Mouse (Mus musculus): ENCODE measurements at regions not wholly inside any gene's neighbourhood (a gene's known extent, or its start where the extent isn't known, plus 50 kb on each side); places are given as distances from the start of the nearest gene placed in this dataset.

DNA sequence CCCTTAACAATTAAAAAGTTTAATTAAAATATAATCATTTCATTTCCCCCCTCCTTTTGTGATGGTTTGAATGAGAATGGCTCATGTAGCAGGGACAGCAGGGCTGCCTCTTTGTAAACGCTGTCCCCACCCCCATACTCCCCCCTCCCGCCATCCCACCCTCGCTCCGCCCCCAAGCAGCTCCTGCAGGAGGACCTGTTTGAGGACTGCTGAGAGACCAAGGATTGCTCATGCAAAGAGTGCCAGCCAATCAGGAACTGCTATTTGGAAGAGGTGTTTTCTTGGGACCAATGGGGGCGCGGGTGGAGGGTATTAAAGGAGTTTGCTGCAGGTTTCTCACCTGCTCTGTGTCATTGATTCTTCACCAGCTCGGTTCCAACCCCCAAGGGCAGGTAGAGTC lies 154.6 kb downstream of the Dusp6 start:
- peak in 1 of 2 experiments; percentile 9 for DNase-seq

DNA sequence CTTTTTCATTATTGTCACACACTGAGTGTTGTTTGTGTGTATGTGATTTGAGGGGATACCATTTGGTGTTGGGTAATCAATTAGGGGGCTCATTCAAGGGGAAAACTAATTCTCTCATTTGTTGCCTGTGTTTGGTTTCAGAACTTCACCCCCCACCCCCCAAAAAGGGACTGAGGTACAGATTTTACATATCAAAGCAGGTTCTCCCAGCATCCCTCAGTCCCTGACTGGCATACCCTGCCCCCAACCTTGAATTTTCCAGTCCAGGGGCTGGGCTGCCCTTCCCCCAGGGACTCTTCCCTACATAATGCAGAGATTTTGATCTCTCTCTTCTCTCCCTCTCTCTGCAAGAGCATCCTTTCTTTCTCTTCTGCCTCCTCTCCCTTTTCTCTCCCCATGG lies 155.5 kb downstream of the Dusp6 start:
- DNase-seq: no peak

DNA sequence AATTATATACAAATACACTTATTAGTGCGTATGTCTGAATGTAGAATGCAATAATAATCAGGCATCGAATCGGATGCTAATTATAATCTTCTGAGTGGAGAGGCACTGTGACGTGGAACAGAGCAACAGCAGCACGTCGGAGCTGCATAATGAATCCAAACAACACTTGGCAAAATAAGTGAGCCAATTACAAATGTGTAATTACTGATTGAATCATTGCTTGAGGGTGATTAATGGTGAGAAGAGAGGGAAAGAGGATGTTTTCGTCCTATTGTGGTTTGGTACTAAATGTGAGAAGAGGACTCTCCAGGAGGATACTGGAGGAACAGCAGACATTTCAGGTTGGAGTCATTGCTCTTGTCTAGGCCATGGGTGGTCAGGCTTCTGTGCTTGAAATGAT lies 156.5 kb downstream of the Dusp6 start:
- no peak for DNase-seq

DNA sequence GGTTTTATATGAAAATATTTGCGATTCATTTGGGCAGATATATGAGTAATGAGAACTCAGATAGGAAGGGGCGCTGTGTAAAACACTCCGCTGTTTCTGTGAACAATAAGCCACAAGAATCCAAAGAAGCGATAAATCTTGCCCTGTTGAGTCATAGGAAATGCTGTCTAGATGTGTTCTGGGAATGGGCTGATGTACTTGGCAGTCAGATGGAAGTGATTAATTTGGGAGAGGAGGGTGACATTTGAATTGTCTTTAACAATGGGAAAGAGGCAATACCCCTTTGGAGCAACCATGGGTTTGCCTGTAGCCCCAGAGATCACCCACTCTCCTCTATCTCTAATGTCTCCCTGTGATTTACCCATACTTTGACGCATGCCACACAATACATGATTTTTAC lies 160.4 kb downstream of the Dusp6 start:
- DNase-seq: no peak

DNA sequence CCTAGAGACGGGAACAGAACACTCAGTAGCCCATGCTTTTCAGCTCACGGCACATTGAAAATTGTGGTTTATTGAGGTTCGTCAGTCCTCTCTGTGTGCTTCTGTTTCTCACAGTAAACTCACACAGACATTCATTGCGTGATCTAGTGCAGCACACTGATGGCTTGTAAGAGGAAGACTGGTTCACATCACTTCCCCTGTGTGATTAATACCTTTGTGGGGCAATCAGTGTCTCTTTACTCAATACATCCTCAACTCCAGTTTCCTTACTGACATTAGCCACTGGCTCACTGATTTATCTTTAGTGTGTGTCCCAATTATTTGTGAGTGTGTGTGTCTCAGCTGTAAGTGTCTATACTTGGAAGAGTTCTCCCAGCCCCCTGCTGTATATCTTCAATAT lies 162.2 kb downstream of the Dusp6 start:
- DNase-seq: no peak

DNA sequence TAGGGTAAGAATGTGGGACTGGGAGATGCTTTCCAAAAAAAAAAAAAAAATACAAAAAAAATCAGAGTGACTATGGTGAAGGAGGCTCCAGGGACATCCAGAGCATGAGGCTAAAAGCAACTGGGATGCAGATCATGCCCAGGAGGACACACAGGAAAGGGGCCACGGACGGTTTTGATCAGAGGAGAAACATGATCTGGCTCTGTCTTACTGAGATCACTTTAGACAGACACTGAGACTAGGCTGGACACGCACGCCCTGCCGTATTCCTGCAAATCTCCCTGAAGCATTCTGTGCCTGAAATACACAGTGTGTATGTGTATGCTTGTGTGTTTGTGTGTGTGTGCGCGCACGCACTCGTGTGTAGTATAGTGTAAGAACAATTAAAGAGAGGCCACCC lies 167.1 kb downstream of the Dusp6 start:
- DNase-seq: no peak

DNA sequence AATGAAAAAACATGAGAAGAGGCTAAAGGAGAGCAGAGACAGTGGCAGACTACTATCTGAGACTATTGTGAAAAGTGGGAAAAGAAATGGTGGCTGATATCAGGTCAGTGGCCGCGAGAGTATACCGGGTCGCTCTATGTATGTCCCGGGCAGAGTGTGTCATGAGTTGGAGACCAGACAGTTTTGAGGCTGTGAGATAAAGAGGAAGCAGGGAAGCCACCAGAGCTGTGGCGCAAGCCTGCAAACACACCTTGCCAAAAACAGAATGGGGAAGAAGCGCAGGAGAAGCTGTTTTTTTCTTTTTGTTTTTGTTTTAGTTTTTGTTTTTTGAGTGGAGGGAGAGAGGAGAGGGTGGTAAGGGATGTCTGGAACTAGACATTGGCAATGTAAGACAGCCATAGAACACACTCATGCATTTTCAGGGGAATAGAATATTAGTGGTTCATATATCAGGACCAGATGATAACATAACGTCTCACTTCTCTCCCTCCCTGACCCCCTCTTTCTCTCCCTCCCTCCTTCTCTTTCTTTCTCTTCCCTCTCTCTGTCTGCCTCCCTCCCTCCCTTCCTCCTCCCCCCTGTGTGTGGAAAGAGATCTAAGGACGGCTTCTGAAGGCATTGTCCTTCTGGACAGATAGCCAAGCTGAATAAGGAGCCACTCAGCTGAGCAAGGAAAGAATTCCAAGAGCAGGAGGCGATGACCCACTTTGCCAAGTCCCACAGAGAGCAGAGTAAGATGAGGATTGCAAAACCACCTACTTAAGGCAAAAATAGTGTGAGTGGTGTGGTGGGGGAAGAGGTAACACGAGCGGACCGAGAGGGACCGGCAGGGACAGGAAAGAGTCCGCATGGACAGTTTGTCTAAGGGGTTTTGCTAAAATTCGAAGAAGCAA lies 167.9 kb downstream of the Dusp6 start:
- DNase-seq: peak; percentile 34 to 53

DNA sequence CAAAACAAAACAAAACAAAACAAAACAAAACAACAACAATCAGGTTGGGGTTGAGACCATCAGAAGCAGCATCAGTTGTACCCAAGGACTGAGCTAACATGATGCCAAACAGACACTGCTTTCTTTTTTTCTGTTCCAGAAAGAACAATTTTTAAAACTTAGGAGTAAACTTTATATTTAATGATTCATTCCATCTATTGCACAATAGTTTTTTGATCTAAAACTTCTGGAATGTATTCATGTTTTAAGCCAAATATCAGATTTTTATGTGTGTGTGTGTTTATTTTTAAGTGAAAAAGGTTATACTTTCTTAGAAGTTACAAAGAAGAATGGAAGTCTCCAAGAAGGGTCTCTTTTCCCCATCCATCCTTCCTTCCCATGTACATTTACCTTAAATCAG lies 174.0 kb downstream of the Dusp6 start:
- no peak for DNase-seq

DNA sequence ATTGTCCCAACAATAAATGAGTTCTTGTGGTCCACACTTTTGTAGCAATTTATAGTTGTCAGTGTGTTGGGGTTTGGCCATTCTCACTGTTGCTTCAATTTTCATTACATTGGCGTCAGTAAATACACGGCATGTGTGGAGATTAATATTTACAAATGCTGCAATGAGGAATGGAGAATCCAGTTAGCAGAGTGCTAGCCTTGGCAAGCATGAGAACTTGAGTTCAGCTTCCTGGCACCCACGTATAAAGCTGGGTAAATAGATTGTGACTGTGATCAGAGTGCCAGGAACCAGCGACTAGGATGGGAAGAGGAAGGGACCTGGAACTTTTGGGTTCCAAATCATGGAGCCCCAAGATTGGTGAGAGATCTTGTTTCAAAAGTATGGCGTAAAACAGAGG lies 177.1 kb downstream of the Dusp6 start:
- no peak for DNase-seq

DNA sequence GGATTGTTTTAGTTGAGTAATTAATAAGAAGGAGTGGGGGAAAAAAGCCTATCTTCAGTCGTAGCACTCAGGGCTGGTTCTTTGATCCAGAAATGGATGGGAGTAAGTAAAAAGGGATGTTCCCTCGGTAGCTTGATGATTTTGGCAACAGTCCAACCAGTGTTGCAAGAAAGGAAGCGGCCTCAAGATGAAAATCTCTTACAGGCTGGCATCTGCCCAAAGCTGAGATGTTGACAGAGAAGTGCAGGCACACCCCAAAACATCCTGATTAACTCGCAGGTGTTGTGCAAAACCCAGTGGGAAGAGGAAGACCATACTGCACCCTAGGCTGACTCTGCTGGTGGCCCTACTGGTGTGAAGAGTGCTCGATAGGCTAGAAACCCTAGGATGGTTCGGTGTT lies 178.0 kb downstream of the Dusp6 start:
- DNase-seq: peak; percentile 52 to 64

DNA sequence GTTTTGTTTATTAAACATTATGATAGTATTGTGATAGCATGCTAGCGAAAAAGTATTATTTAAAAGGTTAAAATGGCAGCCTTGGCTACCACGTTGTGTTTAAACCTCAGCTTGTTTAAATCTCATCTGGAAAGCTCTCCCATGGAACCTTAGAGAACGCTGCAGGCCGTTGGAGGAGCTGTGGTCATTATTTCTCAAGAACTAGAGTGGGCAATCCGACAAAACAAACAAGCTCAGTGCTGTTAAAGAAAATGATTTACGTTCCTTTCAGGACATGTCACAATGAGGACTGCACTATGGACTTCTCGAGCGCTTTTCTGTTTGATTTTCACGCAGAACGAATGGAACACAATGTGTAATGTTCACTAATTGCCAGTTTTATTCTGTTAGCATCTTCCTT lies 178.9 kb downstream of the Dusp6 start:
- no peak for DNase-seq

DNA sequence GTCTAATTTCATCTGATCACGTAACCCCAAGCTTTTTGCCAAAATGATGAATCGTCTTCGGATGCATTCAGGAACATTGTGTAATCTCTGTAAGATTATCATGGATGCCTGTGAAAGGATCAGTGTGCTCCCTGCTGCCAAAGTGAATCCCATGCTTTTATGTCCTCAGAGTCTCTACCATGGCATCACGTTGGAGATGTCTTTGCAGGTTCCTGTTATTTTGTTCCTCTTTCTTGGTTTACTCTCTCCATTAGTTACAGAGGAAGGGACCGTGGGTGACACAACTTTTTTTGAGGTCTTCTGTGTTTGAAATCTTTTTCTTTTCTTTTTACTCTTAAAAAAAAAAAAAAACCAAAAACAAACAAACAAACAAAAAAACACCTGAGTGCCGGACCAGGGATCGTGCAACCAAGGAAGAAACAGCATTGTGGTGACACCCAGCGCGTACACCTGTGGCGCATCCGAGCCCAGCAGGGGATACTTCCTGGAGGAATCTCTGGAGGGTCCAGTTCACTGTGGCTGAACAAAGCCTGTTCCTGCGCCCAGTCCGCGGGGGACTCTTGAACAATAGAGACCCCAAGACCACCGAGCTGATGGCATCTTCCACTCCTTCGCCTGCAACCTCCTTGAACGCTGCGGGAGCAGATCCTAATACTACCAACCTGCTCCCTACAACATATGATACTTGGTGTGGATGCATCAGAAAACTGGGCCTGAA lies 180.6 kb downstream of the Dusp6 start:
- no peak for DNase-seq

DNA sequence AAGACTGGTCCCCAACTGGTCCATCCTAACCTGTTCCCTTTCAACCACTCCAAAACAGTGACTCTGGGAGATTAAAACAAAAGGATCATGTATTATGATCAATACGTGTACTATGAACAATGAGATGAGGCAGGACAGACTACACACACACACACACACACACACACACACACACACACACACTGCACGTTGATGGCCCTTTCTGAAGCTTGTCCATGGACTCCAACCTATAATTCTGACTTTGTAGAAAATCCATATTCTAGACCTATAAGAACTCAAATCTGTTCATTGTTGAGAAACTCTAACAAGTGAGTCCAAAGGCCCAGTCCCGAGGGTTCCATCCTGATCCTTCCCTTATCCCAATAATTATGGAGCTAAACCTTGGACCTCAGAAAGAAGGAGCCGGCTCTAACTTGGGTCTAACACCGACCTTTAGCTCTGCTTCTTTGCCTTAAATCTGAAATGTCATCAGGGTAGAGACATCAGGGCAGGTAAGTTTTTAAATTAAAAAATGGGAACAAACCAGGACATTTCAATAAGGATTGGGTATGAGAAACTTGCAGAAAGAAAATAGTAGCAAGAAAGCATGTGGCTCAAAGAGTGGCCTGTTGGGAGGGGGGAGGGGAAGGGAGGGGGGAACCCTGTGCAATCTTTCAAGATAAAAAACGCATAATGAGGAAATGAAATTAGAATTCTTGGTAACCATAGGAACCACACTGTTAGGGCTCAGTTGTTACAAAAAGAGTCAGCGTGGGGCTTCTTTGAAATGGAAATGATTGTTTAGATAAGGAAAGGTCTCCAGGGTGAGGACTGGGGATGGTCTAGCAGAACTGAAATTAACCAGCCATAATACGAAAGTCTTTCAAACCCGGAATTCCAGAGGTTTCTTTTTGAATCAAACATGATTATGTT lies 187.9 kb downstream of the Dusp6 start:
- DNase-seq: no peak

DNA sequence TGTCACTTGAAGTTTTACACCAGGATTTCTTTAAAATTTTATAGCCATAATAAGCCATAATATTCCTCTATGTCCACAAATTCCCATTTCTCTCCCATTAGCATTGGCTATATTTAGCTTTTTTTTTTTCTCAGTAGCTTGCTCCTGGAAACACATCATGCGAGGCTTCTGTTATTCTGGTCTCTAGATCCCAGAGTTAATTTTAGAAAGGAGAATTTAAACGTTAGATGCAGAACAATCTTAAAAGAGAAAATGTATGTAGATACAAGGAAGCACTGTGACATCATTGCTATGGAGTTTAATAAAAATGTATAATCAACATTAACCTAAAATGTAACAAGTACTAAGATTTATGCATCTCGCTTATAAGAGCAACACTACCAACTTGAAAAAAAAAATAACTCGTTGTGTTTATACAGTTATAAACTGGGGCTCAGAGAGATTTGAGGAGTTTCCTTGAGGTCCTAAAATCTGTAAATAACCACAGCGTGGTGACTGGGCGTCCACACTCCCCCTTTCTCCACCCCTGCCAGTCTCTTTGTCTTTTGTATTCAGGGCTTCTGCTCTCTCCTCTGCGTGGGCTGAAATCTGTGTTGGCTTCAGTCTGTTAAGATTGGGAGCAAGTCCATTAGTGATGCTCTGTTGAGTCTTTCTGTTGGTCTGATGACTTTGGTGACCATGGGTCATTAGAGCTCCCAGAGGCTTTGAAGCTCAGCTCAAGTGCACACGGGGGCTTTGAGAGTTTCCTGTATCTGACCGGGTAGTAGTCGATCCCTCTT lies 188.8 kb downstream of the Dusp6 start:
- DNase-seq: no peak

DNA sequence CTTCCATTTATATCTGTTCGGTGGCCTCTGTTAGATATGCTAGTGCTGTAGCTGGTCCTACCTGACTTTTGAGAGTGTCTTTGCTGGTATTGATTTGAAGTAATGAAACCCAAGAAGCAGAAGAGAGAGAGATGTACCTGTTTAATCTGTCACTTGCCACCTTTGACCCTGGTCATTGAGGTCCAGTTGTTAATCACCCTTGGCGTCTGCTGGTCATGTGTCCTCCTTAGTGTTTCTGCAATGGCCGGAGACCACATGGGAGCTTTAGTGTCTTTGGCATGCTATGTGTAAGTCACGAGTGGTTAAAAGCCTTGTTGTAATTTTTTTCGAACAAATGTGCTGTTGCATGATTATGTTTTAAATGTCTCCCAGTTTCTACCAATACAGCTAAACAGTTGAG lies 193.1 kb downstream of the Dusp6 start:
- DNase-seq: no peak

DNA sequence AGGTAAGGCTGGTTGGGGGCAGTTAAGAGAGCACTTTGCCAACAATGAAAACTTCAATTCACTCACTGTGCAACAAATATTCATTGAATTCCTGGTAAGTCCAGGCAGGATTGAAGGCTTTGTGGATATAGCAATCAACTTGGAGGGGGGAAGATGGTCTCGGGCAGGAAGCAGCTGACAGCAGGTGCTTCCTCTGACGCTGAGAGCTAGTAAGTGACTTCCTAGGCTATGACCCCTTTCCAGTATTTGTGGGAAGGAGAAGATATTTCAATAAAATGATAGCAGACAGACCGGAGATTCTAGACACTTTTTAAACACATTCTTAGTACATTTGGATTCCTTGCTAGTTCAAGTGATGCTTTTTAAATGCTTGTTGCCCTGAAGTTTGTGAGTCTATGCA lies 195.0 kb downstream of the Dusp6 start:
- no peak for DNase-seq

DNA sequence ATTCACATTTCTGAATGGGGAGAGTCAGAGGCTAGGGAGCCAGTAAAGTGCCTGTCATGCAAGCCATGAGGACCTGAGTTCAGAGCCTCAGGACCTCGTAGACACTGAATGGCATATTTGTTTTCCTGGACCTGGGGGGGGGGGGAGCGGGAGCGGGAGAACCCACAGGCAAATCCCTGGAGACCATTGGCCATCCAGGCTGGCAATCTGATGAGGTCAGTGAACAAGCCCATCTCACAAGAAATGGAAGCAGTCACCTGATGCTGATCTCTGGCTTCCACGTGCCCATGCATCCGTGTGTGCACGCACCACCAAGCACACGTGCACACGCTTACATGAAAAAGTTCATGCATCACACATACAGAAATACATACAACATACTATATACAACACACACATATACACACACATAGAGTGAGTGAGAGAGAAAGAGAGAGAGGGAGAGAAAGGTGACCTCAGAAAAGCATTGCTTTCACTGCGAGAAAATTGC lies 196.2 kb downstream of the Dusp6 start:
- no peak for DNase-seq

DNA sequence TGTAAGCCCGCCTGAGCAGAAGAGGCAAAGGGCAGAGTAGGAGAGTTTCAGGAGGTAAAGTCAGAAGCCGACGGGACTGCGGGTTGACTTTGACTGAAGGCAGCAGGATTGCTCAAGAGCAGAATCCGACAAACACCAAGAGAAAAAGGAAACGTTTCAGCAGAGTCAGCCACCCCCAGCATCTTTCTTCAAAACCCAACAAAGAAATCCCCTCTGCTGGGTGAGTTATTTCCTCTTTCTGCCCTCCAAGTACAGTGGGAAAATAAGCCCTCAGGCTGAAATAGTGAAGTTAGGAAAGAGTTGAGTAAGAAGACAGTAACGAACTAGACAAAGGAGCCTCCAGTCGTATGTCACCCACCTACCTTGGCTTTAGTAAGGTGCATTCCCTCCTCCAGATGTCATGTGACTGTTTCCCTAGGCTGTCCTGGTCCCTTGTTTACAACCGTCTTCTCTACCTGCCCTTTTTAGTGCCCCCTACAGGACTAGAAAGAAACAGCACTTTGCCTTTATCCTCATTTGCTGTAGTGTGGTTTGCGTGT lies 196.9 kb downstream of the Dusp6 start:
- peak; percentile 42 to 65 for DNase-seq

DNA sequence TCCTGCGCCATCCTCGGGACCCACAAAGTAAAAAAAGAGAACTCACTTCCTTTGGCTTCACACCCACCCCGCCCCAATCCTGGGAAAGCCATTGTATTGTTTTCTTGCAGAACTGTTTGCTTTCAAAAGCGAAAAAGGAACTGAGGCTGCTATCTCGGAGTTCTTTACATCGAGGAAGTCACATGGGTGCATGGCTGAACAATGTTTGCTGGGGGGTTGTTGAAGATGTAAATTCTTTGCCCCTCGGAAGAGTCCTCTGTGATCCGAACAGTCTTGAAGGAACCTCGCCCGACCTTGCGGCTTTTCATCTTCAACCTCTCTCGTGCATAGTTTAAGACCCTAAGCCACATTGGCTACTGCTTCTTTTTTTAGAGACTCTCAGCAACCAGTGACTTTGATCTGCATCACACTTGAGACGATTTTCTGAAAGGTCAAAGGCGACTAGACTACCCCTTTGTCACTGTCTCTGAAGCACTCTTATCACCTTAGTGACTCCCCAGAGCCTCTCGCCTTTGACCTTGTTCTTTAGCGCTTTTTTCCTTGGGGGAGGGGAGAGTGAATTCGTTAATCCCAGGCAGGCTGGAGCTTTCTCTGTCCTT lies 197.9 kb downstream of the Dusp6 start:
- DNase-seq: peak in 1 of 2 experiments; percentile 29

DNA sequence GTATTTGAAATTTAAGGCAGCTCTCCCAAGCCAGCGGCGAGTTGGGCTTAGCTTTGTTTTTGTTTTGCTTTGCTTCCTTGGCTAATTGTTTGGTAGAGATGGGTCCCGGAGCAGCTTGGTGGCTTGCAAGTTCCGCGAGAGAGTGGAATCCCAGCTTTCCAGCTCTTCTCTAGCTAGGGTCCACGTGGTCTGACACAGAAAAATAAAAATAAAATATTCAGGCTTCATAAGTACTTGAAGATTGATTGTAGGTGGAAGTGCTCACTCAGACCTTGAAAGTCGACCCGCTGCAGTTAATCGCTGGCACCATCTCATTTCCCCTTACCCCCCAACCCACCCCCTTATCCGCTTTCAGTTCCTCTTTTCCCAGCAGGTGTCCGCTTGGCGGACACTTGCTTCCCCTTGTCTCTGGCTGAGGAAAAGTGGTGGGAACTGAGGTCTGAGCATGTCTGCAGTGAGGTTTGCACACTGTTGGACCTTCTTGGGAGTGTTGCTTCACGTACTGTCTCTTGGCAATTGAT lies 198.5 kb downstream of the Dusp6 start:
- DNase-seq: peak; percentile 27 to 36

DNA sequence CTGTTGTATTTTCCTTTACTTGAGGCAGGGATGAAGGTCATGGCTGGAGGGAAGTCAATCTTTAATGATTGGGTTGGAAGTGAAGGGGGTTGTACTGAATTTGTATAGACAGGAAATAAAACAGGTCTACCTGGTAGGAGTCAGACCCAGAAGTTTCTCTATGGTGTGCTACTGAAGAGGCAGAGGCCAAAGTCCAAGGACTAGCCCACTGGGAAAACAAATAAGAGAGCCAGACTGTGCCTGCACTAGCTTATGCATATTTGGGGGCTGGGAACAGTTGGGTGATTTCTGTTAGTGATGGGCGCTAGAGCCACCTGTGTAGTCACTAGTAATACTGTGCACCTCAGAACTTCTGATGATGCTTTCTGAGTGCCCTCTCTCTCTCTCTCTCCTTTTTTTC lies 203.7 kb downstream of the Dusp6 start:
- no peak for DNase-seq

All from cerebellum, postnatal 10 days (tissue).